Mouse (Mus musculus) MEL (cell line): ENCODE measurements around the gene Jade2. TPM values are rescaled to one million over a fixed set of nuclear protein-coding genes. Genes with fewer than 3 reads are reported as not detected.

Source experiments
- DNase-seq: peaks from one replicate; pipeline ENCODE4 v3.0.0; 2011; ENCODE audit warnings: low read depth, low spot score
- H3K27ac ChIP-seq: 2 replicates; pipeline ENCODE4 v1.5.1; 2012; ENCODE audit warnings: low read depth, mild to moderate bottlenecking, control low read depth, low read length, moderate library complexity; ENCODE audit not compliant: control insufficient read depth
- H3K27me3 ChIP-seq, 2 experiments: fragments of 150-350 bp in 1 of 2; sonication (generic) in 1 of 2; 2 replicates each; pipeline ENCODE4 v1.6.1; 2012; ENCODE audit warnings: low read length in 2 of 2, mild to moderate bottlenecking in 2 of 2, improper control_type of control experiment in 1 of 2, moderate library complexity in 1 of 2; ENCODE audit not compliant: insufficient read depth in 2 of 2, control insufficient read depth in 1 of 2
- H3K36me3 ChIP-seq, 2 experiments: 2 replicates each; pipeline ENCODE4 v1.6.1; 2012 to 2014; ENCODE audit warnings: low read length in 2 of 2, improper control_type of control experiment in 1 of 2, inconsistent platforms in 1 of 2, mild to moderate bottlenecking in 1 of 2; ENCODE audit not compliant: insufficient read depth in 2 of 2, control insufficient read depth in 1 of 2
- H3K4me1 ChIP-seq, 2 experiments: fragments of 150-350 bp in 1 of 2; sonication (generic) in 1 of 2; 2 replicates each; pipeline ENCODE4 v1.6.1; 2012; ENCODE audit warnings: low read length in 2 of 2, improper control_type of control experiment in 1 of 2, mild to moderate bottlenecking in 1 of 2; ENCODE audit not compliant: insufficient read depth in 2 of 2, control insufficient read depth in 1 of 2
- H3K4me3 ChIP-seq, 2 experiments: fragments of 150-350 bp in 1 of 2; sonication (generic) in 1 of 2; 2 replicates each; pipeline ENCODE4 v1.5.1; 2012; ENCODE audit warnings: low read depth in 2 of 2, low read length in 2 of 2, mild to moderate bottlenecking in 2 of 2, moderate library complexity in 2 of 2, control low read depth in 1 of 2, improper control_type of control experiment in 1 of 2; ENCODE audit not compliant: control insufficient read depth in 1 of 2, insufficient read depth in 1 of 2
- H3K79me2 ChIP-seq: 2 replicates; pipeline ENCODE4 v1.6.1; 2012; ENCODE audit warnings: mild to moderate bottlenecking, low read length, moderate library complexity; ENCODE audit not compliant: control insufficient read depth, poor library complexity, insufficient read depth
- H3K9ac ChIP-seq: 2 replicates; pipeline ENCODE4 v1.6.1; 2012; ENCODE audit warnings: low read depth, mild to moderate bottlenecking, control low read depth, low read length, moderate library complexity; ENCODE audit not compliant: control insufficient read depth, poor library complexity, severe bottlenecking
- H3K9me3 ChIP-seq: fragments of 150-350 bp; sonication (generic); replicated peaks from 2 replicates; pipeline ENCODE4 v1.6.1; 2012; ENCODE audit warnings: mild to moderate bottlenecking, low read length, improper control_type of control experiment, moderate library complexity; ENCODE audit not compliant: insufficient read depth
- CHD1 ChIP-seq: IDR thresholded peaks from 2 replicates; pipeline ENCODE4 v1.6.1; 2012; ENCODE audit warnings: low read depth, mild to moderate bottlenecking, inconsistent platforms, low read length, improper control_type of control experiment
- ELF1 ChIP-seq: IDR thresholded peaks from 2 replicates; pipeline ENCODE4 v1.6.1; 2014; ENCODE audit warnings: low read depth, mild to moderate bottlenecking, inconsistent platforms, low read length, improper control_type of control experiment, moderate library complexity
- GABPA ChIP-seq: IDR thresholded peaks from 2 replicates; pipeline ENCODE4 v1.6.1; 2012; ENCODE audit warnings: low read depth, mild to moderate bottlenecking, inconsistent platforms, low read length, improper control_type of control experiment, moderate library complexity
- GATA1 ChIP-seq: IDR thresholded peaks from 2 replicates; pipeline ENCODE4 v1.6.1; 2011; ENCODE audit warnings: low read depth, low read length, improper control_type of control experiment
- HCFC1 ChIP-seq: IDR thresholded peaks from 2 replicates; pipeline ENCODE4 v1.6.1; 2012; ENCODE audit warnings: low read depth, mild to moderate bottlenecking, inconsistent platforms, low read length, improper control_type of control experiment, moderate library complexity
- KAT2A ChIP-seq: conservative IDR thresholded peaks from 2 replicates; pipeline ENCODE4 v1.6.1; 2012; ENCODE audit warnings: low read depth, low read length, improper control_type of control experiment, inconsistent platforms
- MAFK ChIP-seq: IDR thresholded peaks from 2 replicates; pipeline ENCODE4 v1.6.1; 2011; ENCODE audit warnings: low read depth, mild to moderate bottlenecking, low read length, improper control_type of control experiment, borderline replicate concordance
- MXI1 ChIP-seq: IDR thresholded peaks from 2 replicates; pipeline ENCODE4 v1.6.1; 2011; ENCODE audit warnings: mild to moderate bottlenecking, low read depth, low read length, improper control_type of control experiment
- UBTF ChIP-seq: IDR thresholded peaks from 2 replicates; pipeline ENCODE4 v1.6.1; 2012; ENCODE audit warnings: low read depth, mild to moderate bottlenecking, inconsistent platforms, low read length, improper control_type of control experiment, moderate library complexity, borderline replicate concordance; ENCODE audit not compliant: insufficient read depth
- USF2 ChIP-seq, 2 experiments: IDR thresholded peaks; 2 replicates each; pipeline ENCODE4 v1.6.1; 2011 to 2012; ENCODE audit warnings: improper control_type of control experiment in 2 of 2, low read length in 2 of 2, borderline replicate concordance in 1 of 2, inconsistent platforms in 1 of 2, low read depth in 1 of 2, mild to moderate bottlenecking in 1 of 2; ENCODE audit not compliant: insufficient read depth in 1 of 2
- ZKSCAN1 ChIP-seq: IDR thresholded peaks from 2 replicates; pipeline ENCODE4 v1.6.1; 2012; ENCODE audit warnings: low read depth, mild to moderate bottlenecking, inconsistent platforms, low read length, improper control_type of control experiment, moderate library complexity
- ZMIZ1 ChIP-seq: IDR thresholded peaks from 2 replicates; pipeline ENCODE4 v1.6.1; 2012; ENCODE audit warnings: low read depth, mild to moderate bottlenecking, inconsistent platforms, low read length, improper control_type of control experiment, moderate library complexity
- ZNF384 ChIP-seq: IDR thresholded peaks from 2 replicates; pipeline ENCODE4 v1.6.1; 2012; ENCODE audit warnings: low read depth, mild to moderate bottlenecking, inconsistent platforms, low read length, improper control_type of control experiment
- polyA plus RNA-seq, 2 experiments: library from polyadenylated mRNA; stranded (reverse) in 1 of 2; unstranded in 1 of 2; fragments of >175 nt in 1 of 2; fragments of >200 nt in 1 of 2; gene quantifications; 2 replicates each; pipeline versions ENCODE4 v1.2.1 to v1.2.4; 2012; ENCODE audit warnings: low replicate concordance in 2 of 2, low read depth in 1 of 2; ENCODE audit not compliant: insufficient read length in 2 of 2, insufficient read depth in 1 of 2, missing spikeins in 1 of 2
- total RNA-seq: library from RNA; depleted of rRNA; stranded (reverse); fragments of 300-350 nt; gene quantifications from 2 replicates; pipeline ENCODE4 v1.2.3, GENCODE M21; 2012

Jade2 gene
- total and polyA plus RNA-seq, 3 experiments = 4.5 to 13.0 TPM; not detected in 1

DNA sequence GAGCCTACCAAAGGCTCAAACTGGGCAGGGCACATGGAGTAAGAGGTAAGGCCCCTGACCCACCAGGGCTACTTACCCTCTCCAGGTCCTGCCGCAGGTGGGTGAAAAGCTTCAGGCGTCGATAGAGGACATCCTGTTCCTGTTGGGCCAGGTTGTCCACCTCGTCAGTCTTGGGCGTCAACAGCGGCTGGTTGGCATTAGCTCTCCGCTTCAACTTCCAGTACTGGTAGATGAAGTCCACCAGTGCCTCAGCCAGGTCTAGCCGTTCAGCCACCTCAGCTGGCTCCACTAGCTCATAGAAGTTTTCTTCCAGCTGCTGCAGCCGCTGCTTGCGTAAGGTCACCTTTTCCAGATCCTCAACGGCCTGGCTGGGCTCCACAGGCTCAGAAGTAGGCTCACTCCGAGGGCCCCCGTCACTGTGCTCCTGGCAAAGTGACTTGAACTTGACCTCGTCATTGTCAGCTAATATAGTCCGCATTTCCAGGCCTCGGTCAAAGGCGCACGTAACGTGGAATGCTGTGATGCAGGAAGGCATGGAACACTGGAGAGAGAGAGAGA lies 32.5 kb downstream of the Jade2 start:
- no peak for DNase-seq
- peaks cover 0 to 3% of the 10 kb centered on the region in 2 experiments; a peak in 2 of 4 replicates for H3K36me3 ChIP-seq
- peaks cover 0 to 6% of the 10 kb centered on the region in 2 experiments; a peak in 2 of 4 replicates for H3K4me1 ChIP-seq
- H3K4me3 ChIP-seq = no peak overlapping the region
- H3K79me2 ChIP-seq = no peaks in the 10 kb centered on the region
- no peak overlapping the region for H3K9ac ChIP-seq
- no peaks in the 10 kb centered on the region for H3K9me3 ChIP-seq
- no peak overlapping the region for H3K27ac ChIP-seq
- TF ChIP-seq MAFK (no peak), MXI1 (no peak), CHD1 (no peak), ZKSCAN1 (no peak), ELF1 (no peak)
- no peaks in the 10 kb centered on the region for H3K27me3 ChIP-seq

DNA sequence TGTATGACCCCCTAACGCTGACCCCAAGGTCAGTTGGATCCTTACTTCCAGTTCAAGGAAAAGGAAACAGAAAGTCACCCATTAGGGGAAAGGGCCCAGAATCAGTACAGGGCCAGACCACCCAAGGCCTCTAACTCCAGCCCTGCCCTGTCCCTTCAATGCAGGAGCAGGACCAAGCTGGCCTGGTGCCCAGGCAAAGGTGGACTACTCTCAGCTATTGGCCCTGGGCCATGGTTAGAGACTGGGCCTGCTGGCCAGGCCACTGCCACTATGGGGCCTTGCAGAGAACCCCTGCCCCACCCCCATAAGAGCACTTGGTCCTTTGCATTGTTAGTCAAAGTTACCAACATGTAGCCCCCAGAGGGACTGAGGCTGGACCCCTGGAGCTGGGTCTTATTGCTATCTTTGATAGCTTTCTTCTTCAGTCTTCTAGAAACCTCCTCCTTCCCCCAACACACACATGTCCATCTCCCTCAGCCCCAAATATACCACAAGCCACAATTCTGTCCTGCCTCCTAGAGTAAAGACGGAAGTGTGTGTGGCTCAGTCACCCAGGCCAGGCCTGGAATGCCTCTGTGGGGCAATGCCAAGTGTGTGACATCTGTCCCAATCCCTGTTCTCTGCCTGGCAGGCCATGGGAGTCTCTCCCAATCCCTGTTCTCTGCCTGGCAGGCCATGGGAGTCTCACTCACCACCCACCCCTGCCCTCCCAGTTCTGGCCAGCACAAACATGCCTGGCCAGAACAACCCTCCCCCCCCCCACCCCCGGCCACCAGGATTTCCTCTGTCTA lies 33.3 kb downstream of the Jade2 start:
- Histone ChIP-seq H3K36me3 (peaks cover 0 to 3% of the 10 kb centered on the region in 2 experiments; a peak in 2 of 4 replicates), H3K79me2 (no peaks in the 10 kb centered on the region), H3K27me3 (no peaks in the 10 kb centered on the region), H3K9me3 (no peaks in the 10 kb centered on the region), H3K27ac (no peak overlapping the region), H3K9ac (no peak overlapping the region)
- TF ChIP-seq ZMIZ1 (no peak), GABPA (no peak), GATA1 (no peak), ZNF384 (no peak), HCFC1 (no peak), USF2 (IDR thresholded peaks at IDR 0.05; ENCODE audit: borderline replicate concordance in 1 of 2, insufficient read depth in 1 of 2, low read depth in 1 of 2, low read length in 2 of 2) (no peak), UBTF (no peak), MXI1 (no peak), KAT2A (no peak)
- TF ChIP-seq, all 39 proteins: peak for 0
- peaks cover 0 to 6% of the 10 kb centered on the region in 2 experiments; a peak in 2 of 4 replicates for H3K4me1 ChIP-seq
- no peak overlapping the region for H3K4me3 ChIP-seq
- no peak for DNase-seq
